Mouse (Mus musculus): ENCODE data around the gene Jmjd6. TPM values are rescaled to one million over a fixed set of nuclear protein-coding genes. Genes with fewer than 3 reads are reported as not detected.
A peak's percentile ranks its signal among the peaks of the same experiment; 100 is the strongest.
"Not testable (repeated sequence)": the region's sequence is repeated elsewhere in the genome, so short reads cannot be mapped to it uniquely, and the experiment has no call there.

Gene Jmjd6
- total and polyA plus RNA-seq, 3 experiments = 18.8 to 50.7 (median 30.6) TPM

GRCm38 (mm10) chr11:116823885-116824284, 19.4 kb downstream of the Jmjd6 start:
- not testable (repeated sequence) for DNase-seq

- no peak for DNase-seq
These were observed 20.0 kb downstream of the Jmjd6 start for GRCm38 (mm10) chr11:116823255-116823654.

GRCm38 (mm10) chr11:116822626-116823025, 20.6 kb downstream of the Jmjd6 start:
- DNase-seq = no peak

GRCm38 (mm10) chr11:116822215-116822614, 21.0 kb downstream of the Jmjd6 start:
- DNase-seq = no peak

- no peak for DNase-seq
These were observed 21.9 kb downstream of the Jmjd6 start for GRCm38 (mm10) chr11:116821057-116821940.

- no peak for DNase-seq
These were observed 23.2 kb downstream of the Jmjd6 start for GRCm38 (mm10) chr11:116819932-116820593.

GRCm38 (mm10) chr11:116818722-116819121, 24.5 kb downstream of the Jmjd6 start:
- no peak for DNase-seq

- DNase-seq = no peak
These were observed 25.7 kb downstream of the Jmjd6 start for GRCm38 (mm10) chr11:116817567-116817966.

GRCm38 (mm10) chr11:116816769-116817168, 26.5 kb downstream of the Jmjd6 start:
- DNase-seq = peak; percentile 61

GRCm38 (mm10) chr11:116814884-116815415, 28.3 kb downstream of the Jmjd6 start:
- no peak for DNase-seq

GRCm38 (mm10) chr11:116814076-116814883, 29.0 kb downstream of the Jmjd6 start:
- DNase-seq = peak; percentile 44

- no peak for DNase-seq
These were observed 29.6 kb downstream of the Jmjd6 start for GRCm38 (mm10) chr11:116813610-116814009.

- no peak for DNase-seq
These were observed 30.3 kb downstream of the Jmjd6 start for GRCm38 (mm10) chr11:116812793-116813529.

- peak; percentile 83 for DNase-seq
These were observed 32.0 kb downstream of the Jmjd6 start for GRCm38 (mm10) chr11:116810983-116811901.

- no peak for DNase-seq
These were observed 32.7 kb downstream of the Jmjd6 start for GRCm38 (mm10) chr11:116810528-116810927.

GRCm38 (mm10) chr11:116809520-116809919, 33.7 kb downstream of the Jmjd6 start:
- no peak for DNase-seq

GRCm38 (mm10) chr11:116808811-116809395, 34.3 kb downstream of the Jmjd6 start:
- no peak for DNase-seq

GRCm38 (mm10) chr11:116807938-116808606, 35.2 kb downstream of the Jmjd6 start:
- peak; percentile 85 for DNase-seq

GRCm38 (mm10) chr11:116807526-116807925, 35.7 kb downstream of the Jmjd6 start:
- no peak for DNase-seq
